Mouse (Mus musculus): ENCODE data around the gene Zscan29.
A peak's percentile ranks its signal among the peaks of the same experiment; 100 is the strongest.

The Zscan29 gene

DNA sequence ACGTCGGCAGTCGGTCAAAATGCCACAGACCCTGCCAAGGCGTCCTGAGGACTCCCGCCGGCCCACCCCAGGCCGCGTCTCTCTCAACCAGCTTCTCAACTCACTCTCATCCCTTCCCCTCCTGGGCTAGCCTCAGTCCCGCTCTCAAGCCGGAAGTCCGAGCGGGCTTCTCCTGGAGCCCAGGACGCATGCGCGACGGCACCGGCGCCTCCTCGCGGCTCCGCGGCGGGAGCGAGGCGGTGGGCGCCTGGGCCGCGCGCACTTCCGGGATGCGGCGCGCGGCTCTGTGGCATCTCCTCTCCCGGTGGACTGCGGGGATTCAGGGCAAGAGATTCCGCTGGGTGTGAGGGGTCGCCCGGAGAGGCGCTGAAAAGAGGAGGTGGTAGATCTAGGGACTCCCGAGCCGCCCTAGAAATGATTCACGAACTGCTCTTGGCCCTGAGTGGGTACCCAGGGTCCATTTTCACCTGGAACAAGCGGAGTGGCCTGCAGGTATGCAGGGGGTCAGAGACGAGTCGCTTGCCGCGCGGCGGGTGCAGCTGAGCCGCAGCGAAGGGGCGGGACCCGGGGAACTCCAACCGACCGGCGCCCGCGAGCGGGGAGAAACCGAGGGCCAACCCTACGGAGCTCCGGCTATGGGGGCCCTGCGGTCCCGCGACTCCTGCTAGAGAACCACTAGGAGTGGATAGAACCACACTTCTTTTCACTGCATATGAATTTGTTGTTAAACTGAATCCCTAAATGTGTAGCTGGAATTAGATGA is at the start of gene Zscan29:
Gene Zscan29 (minus strand): TSS at position 146 of the 763 bp plus-strand sequence.
- peak; percentile 85 for DNase-seq (ENCODE audit: low read depth, low spot score)

DNA sequence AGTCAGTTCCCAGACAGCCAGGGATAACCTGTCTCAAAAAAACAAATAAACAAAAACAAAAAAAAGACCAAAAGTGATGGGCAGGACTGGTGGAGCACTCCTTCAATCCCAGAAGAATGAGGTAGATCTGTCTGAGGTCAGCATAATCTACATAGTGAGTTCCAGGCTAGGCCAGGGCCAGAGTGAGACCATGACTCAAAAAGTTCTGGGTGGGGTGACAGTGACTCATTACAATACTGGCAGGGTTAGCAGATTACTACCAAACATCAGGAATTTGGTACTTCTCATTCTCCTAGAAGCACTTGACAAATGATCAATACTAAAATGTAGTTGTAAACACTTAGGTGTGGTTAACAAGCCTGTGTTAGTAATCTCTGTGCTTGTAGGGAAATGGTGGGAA is 49.1 kb upstream of the Zscan29 start:
- no peak for DNase-seq (ENCODE audit: low read depth, low spot score)

DNA sequence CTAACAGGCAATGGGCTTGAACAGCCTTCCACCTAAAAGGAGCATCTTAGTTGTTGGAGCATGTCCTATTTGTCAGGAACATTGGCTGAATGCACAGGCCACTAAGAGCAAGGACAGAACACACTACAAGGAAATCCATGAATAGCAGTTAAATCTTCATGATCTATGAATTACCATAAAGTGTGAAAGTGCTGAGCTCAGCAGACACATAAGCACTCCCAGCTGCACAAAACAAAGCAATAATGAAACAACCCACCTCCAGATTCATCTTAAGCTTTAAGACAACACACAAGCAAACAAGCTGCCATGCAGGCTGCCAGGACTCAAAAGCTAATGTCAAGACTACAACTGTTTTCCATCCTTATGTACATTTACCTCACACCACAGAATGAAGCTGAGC is 48.3 kb upstream of the Zscan29 start:
- DNase-seq (ENCODE audit: low read depth, low spot score) = no peak

DNA sequence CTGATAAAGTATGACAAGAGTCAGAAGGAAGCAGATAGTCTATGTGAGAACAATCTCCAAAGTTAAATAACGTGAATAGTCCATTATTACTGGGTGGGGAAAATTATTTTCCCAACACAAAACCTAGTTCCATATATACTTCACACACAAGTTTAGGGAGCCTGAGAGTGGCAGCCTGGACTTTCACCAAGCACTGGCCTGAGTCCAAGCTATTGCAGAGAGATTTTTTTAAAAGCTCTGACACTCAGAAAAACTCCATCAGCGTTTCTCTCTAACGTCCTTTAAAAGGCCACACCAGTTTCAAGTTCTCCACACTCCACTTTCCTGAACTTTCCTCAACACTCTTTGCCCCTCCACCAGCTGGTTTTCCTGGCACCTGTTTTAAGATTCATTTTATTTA is 43.6 kb upstream of the Zscan29 start:
- no peak for DNase-seq (ENCODE audit: low read depth, low spot score)

DNA sequence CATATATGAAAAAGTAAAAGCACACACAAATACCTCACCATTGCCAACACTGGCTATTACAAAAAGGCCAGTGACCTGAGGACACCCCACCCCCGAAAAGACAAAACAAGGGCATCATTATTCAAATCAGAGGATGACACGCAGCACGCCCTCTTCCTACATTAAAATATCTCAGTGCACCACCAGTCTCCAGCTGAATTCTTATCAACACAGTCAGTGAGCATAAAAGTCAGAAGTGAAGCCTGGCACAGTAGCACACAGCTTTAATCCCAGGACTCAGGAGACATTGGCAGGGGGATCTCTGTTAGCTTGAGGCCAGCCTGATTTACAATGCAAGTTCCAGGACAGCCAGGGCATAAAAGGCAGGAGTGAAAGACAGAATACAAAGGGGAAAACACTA is 35.6 kb upstream of the Zscan29 start:
- DNase-seq (ENCODE audit: low read depth, low spot score) = no peak

DNA sequence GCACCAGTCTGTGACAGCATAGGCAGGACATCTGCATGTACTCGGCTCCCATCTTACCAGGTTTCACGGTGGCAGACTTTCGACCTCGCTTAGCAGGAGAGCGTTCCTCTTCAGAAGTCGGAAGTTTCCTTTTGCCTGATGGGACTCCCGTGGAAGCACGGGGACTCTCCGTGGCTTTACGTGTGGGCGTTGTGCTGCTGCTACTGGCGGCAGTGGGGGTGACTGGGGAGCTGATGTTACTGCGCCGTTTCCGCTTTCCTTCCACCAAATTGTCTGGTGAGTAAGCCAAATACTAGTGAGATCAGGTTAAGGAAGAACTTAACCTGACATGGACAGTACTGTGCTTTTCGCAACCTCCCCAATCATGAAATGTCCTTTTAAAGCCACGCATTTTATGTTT is 33.4 kb upstream of the Zscan29 start:
- DNase-seq (ENCODE audit: low read depth, low spot score) = no peak

DNA sequence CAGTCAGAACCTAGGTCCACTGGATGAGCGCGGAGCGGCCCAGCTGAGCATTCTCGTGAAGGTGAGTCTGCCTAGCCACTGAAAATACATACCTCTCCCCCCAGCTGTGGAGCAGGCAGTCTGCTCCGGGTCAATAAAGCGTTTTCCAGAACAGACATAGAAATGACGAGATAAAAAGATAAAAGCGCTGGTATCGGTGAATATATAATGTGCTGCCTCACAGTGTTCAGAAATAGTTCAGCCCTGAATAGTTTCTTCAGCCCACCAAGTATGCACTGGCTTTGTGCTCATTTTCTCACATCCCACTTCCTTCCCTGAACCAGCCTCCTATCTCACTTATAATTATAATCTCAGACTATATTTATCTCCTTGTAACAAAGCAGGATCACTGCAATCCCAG is 24.5 kb upstream of the Zscan29 start:
- DNase-seq (ENCODE audit: low read depth, low spot score) = no peak

DNA sequence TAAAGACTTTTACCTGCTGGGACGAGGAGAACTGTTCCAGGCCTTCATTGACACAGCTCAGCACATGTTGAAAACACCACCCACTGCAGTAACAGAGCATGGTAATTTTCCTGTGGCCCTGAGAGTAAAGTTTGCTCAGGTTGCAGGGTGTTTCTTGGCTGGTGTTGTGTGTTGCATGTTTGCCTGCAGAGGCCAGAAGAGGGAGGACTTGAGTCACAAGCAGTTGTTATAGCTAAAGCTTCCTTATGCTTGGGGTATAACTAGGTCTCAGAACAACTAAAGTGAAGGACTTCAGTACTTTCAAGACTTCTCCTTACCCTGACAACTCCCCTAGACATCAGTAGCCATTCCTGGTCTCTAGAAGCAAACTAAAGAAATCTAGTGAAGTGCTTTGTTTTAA is 17.6 kb upstream of the Zscan29 start:
- DNase-seq (ENCODE audit: low read depth, low spot score) = no peak

DNA sequence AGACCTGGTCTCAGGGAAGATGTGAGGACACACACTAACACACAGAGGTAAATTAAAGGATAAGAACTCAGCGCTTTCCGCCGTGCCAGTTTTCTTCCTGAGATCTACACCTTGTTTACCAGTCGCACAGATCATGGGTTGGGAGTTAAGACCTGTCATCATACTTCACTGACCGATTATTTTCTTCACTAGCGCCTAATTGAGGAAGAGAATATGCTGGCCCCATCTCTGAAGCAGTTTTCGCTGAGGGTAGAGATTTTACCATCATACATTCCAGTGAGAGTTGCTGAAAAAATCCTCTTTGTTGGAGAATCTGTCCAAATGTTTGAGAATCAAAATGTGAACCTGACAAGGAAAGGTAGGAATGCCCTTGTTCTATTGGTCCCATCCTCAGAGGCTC is 13.2 kb upstream of the Zscan29 start:
- DNase-seq (ENCODE audit: low read depth, low spot score) = no peak

DNA sequence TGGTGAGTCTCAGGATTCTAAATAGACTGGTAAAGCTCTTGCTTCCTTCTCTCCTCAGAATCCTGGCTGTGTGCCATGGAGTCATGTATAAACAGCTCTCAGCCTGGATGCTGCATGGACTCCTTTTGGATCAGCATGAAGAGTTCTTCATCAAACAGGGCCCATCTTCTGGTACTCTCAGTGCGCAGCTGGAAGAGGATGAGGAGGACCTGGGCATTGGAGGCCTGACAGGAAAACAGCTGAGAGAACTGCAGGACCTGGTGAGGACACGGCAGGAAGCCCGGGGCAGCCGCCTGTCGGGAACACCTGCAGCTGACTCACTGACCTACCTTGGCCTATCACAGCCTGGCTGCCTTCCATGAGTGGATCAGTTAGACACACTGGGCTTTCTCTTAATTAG is 12.5 kb upstream of the Zscan29 start:
- no peak for DNase-seq (ENCODE audit: low read depth, low spot score)

DNA sequence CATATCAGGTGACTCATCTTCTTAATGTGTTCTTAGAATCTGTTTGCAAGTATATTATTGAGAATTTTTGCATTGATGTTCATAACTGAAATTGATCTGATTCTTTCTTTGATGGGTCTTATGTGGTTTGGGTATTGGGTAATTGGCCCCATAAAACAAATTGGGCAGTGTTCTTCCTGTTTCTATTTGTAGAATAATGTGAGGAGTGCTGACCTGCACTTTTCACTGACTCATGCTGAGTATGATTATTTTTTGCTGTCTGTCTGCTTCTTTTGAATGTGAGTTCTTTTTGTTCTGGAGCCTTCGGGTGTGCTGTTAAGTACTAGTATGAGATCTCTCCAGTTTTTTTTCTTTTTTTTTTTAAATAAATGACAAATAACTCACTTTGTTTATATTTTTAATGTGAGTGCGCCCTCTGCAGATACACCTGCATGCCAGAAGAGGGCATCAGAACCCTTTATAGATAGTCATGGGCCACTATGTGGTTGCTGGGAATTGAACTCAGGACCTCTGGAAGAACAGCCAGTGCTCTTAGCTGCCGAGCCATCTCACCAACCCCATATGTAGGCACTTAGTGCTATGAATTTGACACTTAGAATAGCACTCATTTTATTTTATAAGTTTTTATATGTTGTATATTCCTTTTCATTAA is 8.0 kb upstream of the Zscan29 start:
- DNase-seq (ENCODE audit: low read depth, low spot score) = no peak

DNA sequence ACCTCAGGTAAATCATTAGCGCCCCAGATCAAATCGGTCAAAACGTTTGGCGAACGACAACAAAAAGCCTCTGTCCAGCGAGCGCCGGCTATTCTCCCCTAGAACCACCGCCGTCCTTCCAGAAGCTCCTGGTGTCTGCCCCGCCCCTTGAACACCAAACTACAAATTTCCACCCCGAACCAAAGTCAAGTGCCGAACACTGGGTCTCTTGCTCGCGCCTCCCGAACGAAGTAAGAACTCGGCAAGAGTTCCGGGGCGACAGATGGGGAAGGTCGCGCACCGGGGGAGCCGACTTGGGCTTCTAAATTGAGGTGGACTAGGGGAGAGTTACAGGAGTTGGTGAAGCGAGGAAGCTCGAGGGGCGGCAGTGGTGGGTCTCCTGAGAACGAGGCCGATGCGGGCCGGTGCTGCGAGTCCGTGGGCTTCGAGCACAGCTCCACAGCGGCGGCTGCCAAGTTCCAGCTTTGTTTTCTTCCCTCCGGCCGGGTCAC is 399 bp downstream of the Zscan29 start, which contains the start of gene Tubgcp4:
Gene Tubgcp4 (plus strand): TSS at position 174 of the 491 bp plus-strand sequence.
- peak; percentile 31 for DNase-seq (ENCODE audit: low read depth, low spot score)

DNA sequence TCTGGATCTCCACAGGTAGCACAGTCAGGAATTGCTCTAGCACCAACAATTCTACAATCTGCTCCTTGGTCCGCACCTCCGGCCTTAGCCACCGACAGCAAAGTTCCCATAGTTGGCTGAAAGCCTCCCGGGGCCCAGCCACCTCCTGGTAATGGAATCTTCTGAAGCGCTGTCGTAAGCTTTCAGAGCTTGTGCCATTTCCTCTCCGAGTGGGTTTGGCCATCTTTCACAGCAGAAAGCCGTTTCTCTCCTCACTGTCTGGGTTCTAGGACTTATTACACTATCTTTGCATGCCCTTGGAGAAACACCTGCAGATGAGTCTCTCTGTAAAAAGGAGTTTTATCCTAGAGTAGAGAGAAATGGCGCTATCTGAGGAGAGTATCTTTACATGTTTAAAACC is 1.0 kb downstream of the Zscan29 start:
- no peak for DNase-seq (ENCODE audit: low read depth, low spot score)

DNA sequence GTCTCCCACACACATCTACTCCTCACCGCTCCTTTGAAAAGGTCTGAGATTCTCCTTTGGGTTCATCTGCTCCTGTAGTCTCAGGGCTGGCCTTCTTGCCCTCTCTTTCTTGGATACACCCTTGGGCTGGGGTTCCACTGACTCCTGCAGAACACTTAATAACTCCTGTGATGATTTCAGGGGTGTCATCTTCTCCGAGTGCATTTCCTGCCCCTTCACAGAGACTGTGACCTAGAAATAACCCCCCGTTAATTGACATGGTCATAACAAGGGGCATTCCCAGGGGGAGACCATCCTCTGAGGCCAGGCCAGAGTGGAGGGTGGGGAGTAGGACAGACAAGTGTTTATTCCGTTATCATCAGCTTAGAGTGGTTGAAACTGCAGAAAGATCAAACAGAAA is 1.8 kb downstream of the Zscan29 start:
- no peak for DNase-seq (ENCODE audit: low read depth, low spot score)

DNA sequence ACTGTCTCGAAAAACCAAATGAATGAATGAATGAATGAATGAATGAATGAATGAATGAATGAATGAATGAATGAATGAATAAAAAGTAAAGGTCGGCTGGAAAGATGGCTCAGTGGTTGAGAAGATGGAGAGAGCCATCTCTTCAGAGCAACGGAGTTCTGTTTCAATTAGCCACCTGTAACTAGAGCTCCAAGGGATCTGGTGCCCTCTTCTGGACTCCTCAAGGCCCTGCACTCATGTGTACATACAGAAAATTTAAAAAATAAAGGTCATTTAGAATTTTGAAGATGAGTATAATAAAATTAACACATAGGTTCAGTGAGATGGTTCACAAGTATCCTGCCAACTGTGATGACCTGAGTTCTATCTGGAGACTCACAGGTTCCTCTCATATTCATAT is 17.8 kb downstream of the Zscan29 start:
- no peak for DNase-seq (ENCODE audit: low read depth, low spot score)

DNA sequence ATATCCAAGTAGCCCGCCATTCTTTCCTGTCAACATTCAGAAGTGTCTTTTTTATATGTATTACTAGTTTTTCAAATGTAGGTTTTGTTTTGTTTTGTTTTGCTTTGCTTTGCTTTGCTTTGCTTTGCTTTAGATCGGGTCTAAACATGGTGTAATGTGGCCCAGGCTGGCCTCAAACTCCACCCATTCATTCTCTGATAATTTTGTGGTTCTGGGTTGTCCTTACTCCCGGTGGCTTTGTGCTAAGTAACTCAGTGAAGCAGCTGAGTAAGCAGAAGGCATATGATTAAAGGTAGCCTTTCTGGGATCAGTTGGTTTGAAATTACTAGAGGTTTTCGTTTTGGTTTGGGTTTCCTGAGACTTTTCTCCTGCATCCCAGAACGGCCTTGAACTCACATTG is 21.2 kb downstream of the Zscan29 start:
- no peak for DNase-seq (ENCODE audit: low read depth, low spot score)

DNA sequence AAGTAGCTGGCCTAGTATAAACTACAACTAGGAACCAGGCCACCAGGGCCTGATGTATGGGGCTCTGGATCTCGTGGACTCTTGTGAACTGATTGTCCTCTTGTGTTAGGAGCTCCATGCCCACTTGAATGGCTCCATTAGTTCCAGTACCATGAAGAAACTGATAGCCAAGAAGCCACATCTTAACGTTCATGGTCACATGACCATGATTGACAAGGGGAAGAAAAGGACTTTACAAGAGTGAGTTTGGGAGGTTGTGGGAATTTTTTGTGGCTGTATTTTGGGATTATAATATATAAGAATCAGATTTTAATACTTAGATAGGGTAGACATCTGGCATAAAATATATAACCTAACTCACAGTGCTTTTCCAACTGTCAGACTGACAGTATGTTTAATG is 28.5 kb downstream of the Zscan29 start:
- no peak for DNase-seq (ENCODE audit: low read depth, low spot score)

DNA sequence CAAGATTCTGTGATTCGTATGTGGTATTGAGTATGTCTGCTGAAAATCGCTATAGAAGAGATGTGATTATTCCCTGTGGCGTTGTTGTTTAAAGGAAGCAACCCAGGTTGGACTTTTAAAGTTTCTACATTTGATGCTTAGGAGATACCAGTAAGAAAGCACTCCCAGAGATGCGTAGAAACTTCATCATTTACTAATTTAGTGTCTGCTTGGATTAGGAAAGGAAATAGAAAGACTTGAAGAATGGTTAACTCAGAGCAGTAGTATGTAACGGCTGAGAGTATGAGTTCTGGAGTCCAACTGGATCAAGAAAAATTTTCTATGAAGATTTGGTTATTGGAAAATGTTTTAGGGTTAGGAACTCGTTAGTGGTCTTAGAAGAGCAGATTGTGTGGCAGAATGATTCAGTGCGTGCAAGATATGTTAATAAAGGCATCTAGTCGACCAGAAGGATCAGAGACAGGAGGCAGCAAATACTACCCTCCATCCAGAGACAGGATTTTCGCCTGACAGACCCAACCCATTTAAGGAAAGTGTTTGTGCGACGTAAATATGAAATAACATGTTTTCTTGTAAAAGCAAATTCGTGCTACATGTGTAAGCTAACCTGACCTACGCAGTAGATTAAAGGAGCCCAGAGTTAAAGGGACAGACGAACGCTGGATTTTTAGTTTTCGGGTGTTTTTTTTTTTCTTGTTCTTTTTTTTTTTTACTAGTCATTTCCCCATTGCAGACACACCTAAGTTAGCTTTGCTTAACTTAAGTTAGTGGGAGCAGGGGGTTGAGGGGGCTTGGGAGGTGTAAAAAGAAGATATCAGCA is 29.5 kb downstream of the Zscan29 start:
- peak; percentile 3 for DNase-seq (ENCODE audit: low read depth, low spot score)

DNA sequence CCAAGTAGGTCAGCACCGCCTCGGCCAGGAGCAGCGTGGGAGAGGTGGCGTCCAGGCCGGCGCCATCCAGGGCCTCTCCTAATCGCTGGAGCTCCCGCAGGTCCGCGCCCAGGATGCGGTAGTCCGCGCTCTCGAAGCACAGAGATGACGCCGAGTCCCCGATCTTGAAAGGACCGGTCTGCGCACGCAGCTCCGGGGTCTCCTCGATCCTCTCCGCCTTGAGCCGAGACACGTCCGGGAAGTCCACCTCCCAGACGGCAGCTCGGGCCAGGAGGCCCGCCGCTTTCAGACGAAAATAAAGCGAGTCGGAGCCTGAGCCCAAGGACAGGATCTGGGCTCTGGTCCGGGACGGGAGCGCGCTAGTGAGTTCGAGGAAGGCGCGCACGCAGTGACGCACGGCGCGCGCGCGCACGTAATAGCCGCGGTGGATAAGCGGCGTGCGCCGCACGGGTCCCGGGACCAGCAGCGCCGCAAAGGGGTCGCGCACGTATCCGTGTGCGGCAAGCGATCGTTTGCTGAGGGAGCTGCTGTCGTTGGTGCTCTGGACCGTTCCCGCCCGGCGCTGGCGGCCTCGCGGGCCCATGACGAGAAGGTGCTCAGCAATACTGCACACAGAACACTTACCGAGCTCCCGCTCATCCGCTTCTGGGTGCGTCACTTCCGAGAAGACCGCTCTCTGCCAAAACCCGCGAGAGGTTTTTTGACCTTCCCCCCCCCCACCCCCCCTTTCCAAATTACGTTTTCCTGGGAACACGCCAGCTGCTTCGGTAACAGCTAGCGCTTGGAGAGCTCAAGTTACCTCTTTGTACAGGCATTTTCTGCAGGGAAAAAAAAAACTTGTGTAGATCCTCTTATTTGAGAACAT is 30.7 kb downstream of the Zscan29 start, which contains the start of the genes Adal and Lcmt2:
Gene Adal (plus strand): TSS at position 411 of the 865 bp plus-strand sequence.
Gene Lcmt2 (minus strand): TSS at position 636 of the 865 bp plus-strand sequence.
- peak; percentile 81 for DNase-seq (ENCODE audit: low read depth, low spot score)

DNA sequence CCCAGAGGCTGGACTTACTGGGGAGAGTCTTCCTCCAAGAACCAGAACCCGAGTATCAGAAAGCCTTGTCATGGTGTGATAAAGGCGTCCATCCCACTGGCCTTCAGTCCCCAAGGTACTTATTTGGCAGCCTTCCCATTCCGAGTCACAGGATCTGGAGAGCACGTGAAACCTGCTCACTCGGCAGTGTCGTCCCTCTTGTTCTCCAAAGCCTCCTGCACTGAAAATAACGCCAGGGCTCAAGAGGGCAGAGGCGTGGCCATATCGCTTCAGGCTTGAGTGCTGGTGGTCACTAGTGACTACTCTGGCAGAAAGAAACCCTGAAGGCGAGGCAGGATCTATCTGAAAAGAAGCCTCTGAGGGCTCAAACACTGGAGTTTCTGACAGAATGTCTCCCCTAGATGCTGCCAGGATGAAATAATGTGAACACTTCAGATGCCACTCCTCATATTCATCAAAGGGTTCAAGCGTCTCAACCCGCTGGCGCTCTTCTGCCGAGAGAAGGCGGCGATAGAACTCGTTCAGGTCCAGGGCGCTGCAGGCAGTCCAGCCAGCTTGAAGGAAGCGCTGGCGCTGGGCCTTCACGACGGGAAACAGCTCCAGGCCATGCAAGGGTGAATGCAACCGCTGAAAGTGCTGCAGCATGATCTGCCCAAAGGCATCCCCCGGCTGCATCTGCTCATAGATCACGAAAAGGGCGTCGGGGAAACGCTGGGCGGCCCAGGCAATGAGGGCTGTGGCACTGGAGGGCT is 31.5 kb downstream of the Zscan29 start:
- peak; percentile 4 for DNase-seq (ENCODE audit: low read depth, low spot score)

All from embryo, embryonic 11.5 days (tissue).